Mouse (Mus musculus): Measurements from ENCODE around the gene Sult6b1. TPM values are rescaled to one million over a fixed set of nuclear protein-coding genes. Genes with fewer than 3 reads are reported as not detected.

The Sult6b1 gene
- total and polyA plus RNA-seq, 2 experiments from 2014 or later = 0.39 TPM; not detected in 1

GRCm38 (mm10) chr17:78889184-78889583 is 17.6 kb downstream of the Sult6b1 start:
- H3K9ac ChIP-seq (replicated peaks; ENCODE audit: low read length) = no peak overlapping the region
- no peaks in the 10 kb centered on the region for H3K27me3 ChIP-seq (ENCODE audit: insufficient read depth, low read length)
- TF ChIP-seq CTCF (IDR thresholded peaks at IDR 0.05; ENCODE audit: low read depth) = no peak
- no peak overlapping the region for H3K4me3 ChIP-seq (ENCODE audit: low read length)
- no peaks in the 10 kb centered on the region for H3K4me1 ChIP-seq (ENCODE audit: insufficient read depth, low read length)
- 34% methylated on average over 3 of the region's 3 CpGs for WGBS
- no peaks in the 10 kb centered on the region for H3K36me3 ChIP-seq (ENCODE audit: insufficient read depth, low read length)
- no peaks in the 10 kb centered on the region for H3K9me3 ChIP-seq (ENCODE audit: low read length)
- peak; percentile 94 for ATAC-seq
- DNase-seq (ENCODE audit: low spot score) = peak; percentile 75
- H3K27ac ChIP-seq = no peak overlapping the region
- H3K4me2 ChIP-seq (ENCODE audit: low read depth, low read length) = no peak overlapping the region

- H3K9ac ChIP-seq (replicated peaks; ENCODE audit: low read length) = no peak overlapping the region
- H3K9me3 ChIP-seq (ENCODE audit: low read length) = no peaks in the 10 kb centered on the region
- no peaks in the 10 kb centered on the region for H3K4me1 ChIP-seq (ENCODE audit: insufficient read depth, low read length)
- 0 out of 2 replicates have a peak overlapping the region, but pooled peaks have one; percentile 3 for H3K4me2 ChIP-seq (ENCODE audit: low read depth, low read length)
- H3K27ac ChIP-seq = no peak overlapping the region; the same call in 1 of the 2 replicates
- no peaks in the 10 kb centered on the region for H3K36me3 ChIP-seq (ENCODE audit: insufficient read depth, low read length)
- TF ChIP-seq CTCF (IDR thresholded peaks at IDR 0.05; ENCODE audit: low read depth) = no peak
- no peak overlapping the region for H3K4me3 ChIP-seq (ENCODE audit: low read length)
- no peaks in the 10 kb centered on the region for H3K27me3 ChIP-seq (ENCODE audit: insufficient read depth, low read length)
- DNase-seq (ENCODE audit: low spot score) (no peak), ATAC-seq (no peak)
- 75% methylated on average over 4 of the region's 4 CpGs for WGBS
These were observed 18.2 kb downstream of the Sult6b1 start for GRCm38 (mm10) chr17:78888554-78888953.

- no peak for ATAC-seq
- Histone ChIP-seq H3K9me3 (ENCODE audit: low read length) (no peaks in the 10 kb centered on the region), H3K9ac (replicated peaks; ENCODE audit: low read length) (no peak overlapping the region), H3K4me1 (ENCODE audit: insufficient read depth, low read length) (no peaks in the 10 kb centered on the region), H3K4me3 (ENCODE audit: low read length) (no peak overlapping the region), H3K27ac (no peak overlapping the region), H3K27me3 (ENCODE audit: insufficient read depth, low read length) (no peaks in the 10 kb centered on the region), H3K36me3 (ENCODE audit: insufficient read depth, low read length) (no peaks in the 10 kb centered on the region), H3K4me2 (ENCODE audit: low read depth, low read length) (no peak overlapping the region)
- no peak for TF ChIP-seq CTCF (IDR thresholded peaks at IDR 0.05; ENCODE audit: low read depth)
- 87% methylated on average over 5 of the region's 5 CpGs for WGBS
- no peak for DNase-seq (ENCODE audit: low spot score)
These were observed 21.3 kb downstream of the Sult6b1 start for GRCm38 (mm10) chr17:78885286-78886065.

DNA sequence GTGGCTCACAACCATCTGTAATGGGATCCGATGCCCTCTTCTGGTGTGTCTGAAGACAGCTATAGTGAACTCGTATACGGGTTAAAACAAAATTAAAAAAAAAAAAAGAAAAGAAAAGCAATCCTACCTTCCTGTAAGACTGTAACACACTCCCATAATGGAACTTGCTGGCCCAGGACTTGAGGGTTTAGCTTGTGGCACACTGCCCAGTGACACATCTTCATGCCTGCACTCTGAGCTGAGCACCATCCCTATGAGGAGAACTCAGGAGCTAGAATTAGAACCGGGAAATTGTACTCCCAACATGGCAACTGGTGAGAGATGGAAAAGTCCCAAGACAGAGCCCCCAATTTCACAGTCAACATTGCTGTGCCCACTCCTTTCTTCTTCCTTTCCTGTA is 23.5 kb downstream of the Sult6b1 start:
- Histone ChIP-seq H3K4me2 (ENCODE audit: low read depth, low read length) (no peak overlapping the region), H3K36me3 (ENCODE audit: insufficient read depth, low read length) (no peaks in the 10 kb centered on the region), H3K9me3 (ENCODE audit: low read length) (no peaks in the 10 kb centered on the region), H3K9ac (replicated peaks; ENCODE audit: low read length) (no peak overlapping the region), H3K27me3 (ENCODE audit: insufficient read depth, low read length) (no peaks in the 10 kb centered on the region), H3K27ac (no peak overlapping the region), H3K4me1 (ENCODE audit: insufficient read depth, low read length) (no peaks in the 10 kb centered on the region), H3K4me3 (ENCODE audit: low read length) (no peak overlapping the region)
- no peak for ATAC-seq
- no peak for TF ChIP-seq CTCF (IDR thresholded peaks at IDR 0.05; ENCODE audit: low read depth)
- 82% methylated on average over 4 of the region's 4 CpGs for WGBS
- DNase-seq (ENCODE audit: low spot score) = no peak

DNA sequence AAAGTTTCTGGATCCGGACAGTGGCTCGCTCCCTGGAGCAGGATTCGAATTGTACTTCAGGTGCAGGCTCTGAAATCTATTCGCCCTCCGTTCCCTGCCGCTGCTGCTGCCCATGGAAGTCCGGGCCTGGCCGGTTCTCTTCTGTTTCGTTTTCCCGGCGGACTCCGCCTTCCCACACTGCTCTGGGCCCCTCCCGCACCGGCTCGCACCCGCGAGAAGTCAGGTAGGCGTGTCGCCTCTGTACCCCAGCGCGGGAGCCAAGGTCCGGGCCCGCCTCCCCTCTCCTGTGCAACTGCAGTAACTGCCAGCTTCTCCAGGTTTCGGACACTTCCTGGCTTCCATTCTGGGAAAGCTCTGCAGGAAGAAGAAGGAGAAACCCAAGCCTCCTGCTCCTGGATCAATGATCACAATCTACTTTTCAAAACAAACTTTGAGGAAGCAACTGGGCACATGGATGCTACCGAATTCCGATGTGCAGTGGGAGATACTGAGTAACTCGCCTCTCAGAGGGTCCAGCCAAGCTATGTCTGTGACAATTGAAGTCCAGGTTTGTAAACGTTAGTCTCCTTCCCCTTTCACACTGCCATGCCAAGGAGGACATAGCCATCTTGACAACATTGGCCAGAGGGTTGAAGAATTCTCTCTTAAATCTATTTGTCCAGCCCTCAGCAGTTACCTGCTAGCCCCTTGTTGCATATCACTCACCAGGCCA is 24.2 kb downstream of the Sult6b1 start, which contains the start of gene Eif2ak2:
Gene Eif2ak2, minus strand, starts transcription at position 173 of the 712 bp plus-strand sequence.
- H3K27ac ChIP-seq = peak within 1 kb of the TSS; percentile 79
- no peaks in the 10 kb centered on the region for H3K9me3 ChIP-seq (ENCODE audit: low read length)
- H3K4me1 ChIP-seq (ENCODE audit: insufficient read depth, low read length) = no peaks in the 10 kb centered on the region
- H3K4me2 ChIP-seq (ENCODE audit: low read depth, low read length) = peak within 1 kb of the TSS; percentile 70
- DNase-seq (ENCODE audit: low spot score) (peak; percentile 78), ATAC-seq (peak; percentile 96)
- peak within 1 kb of the TSS; percentile 58 for H3K9ac ChIP-seq (replicated peaks; ENCODE audit: low read length)
- H3K36me3 ChIP-seq (ENCODE audit: insufficient read depth, low read length) = no peaks in the 10 kb centered on the region
- no peak for TF ChIP-seq CTCF (IDR thresholded peaks at IDR 0.05; ENCODE audit: low read depth)
- H3K27me3 ChIP-seq (ENCODE audit: insufficient read depth, low read length) = no peaks in the 10 kb centered on the region
- 3% methylated on average over 28 of the region's 28 CpGs for WGBS
- H3K4me3 ChIP-seq (ENCODE audit: low read length) = peak within 1 kb of the TSS; percentile 48

GRCm38 (mm10) chr17:78881878-78882304 is 24.9 kb downstream of the Sult6b1 start:
- Histone ChIP-seq H3K9me3 (ENCODE audit: low read length) (no peaks in the 10 kb centered on the region), H3K4me3 (ENCODE audit: low read length) (peak overlapping the region; percentile 48), H3K4me2 (ENCODE audit: low read depth, low read length) (peak overlapping the region; percentile 70), H3K27ac (peak overlapping the region; percentile 79), H3K4me1 (ENCODE audit: insufficient read depth, low read length) (no peaks in the 10 kb centered on the region), H3K36me3 (ENCODE audit: insufficient read depth, low read length) (no peaks in the 10 kb centered on the region), H3K27me3 (ENCODE audit: insufficient read depth, low read length) (no peaks in the 10 kb centered on the region), H3K9ac (replicated peaks; ENCODE audit: low read length) (peak overlapping the region; percentile 58)
- peak; percentile 35 for DNase-seq (ENCODE audit: low spot score)
- TF ChIP-seq CTCF (IDR thresholded peaks at IDR 0.05; ENCODE audit: low read depth) = no peak
- 15% methylated on average over 4 of the region's 7 CpGs for WGBS
- peak; percentile 89 for ATAC-seq

Data from hindbrain, postnatal 0 days (tissue).